Mouse (Mus musculus) hindbrain, embryonic 12.5 days (tissue): ENCODE measurements at regions not wholly inside any gene's neighbourhood (a gene's known extent, or its start where the extent isn't known, plus 50 kb on each side); places are given as distances from the start of the nearest gene placed in this dataset.
A peak's percentile ranks its signal among the peaks of the same experiment; 100 is the strongest.

Source experiments
- ATAC-seq: fragments of 200-750 bp; cut with Nextera tagmentation; 2 replicates; pipeline ENCODE4 v1.8.0; 2017; ENCODE audit warnings: moderate TSS enrichment; ENCODE audit not compliant: low FRiP score
- H3K27ac ChIP-seq: fragments of 300-500 bp; sonication (generic); 2 replicates; pipeline ENCODE4 v1.5.1; 2016; ENCODE audit warnings: mild to moderate bottlenecking
- H3K27me3 ChIP-seq: fragments of 300-500 bp; sonication (generic); 2 replicates; pipeline ENCODE4 v1.6.1; 2016; ENCODE audit warnings: mild to moderate bottlenecking
- H3K36me3 ChIP-seq: fragments of 300-500 bp; sonication (generic); 2 replicates; pipeline ENCODE4 v1.6.1; 2016; ENCODE audit warnings: mild to moderate bottlenecking
- H3K4me1 ChIP-seq: fragments of 300-500 bp; sonication (generic); 2 replicates; pipeline ENCODE4 v1.6.1; 2016
- H3K4me2 ChIP-seq: fragments of 300-500 bp; sonication (generic); replicated peaks from 2 replicates; pipeline ENCODE4 v1.6.1; 2016; ENCODE audit warnings: mild to moderate bottlenecking
- H3K4me3 ChIP-seq: fragments of 300-500 bp; sonication (generic); 2 replicates; pipeline ENCODE4 v1.5.1; 2016; ENCODE audit warnings: mild to moderate bottlenecking
- H3K9ac ChIP-seq: fragments of 300-500 bp; sonication (generic); 2 replicates; pipeline ENCODE4 v1.6.1; 2016; ENCODE audit warnings: mild to moderate bottlenecking, moderate library complexity
- H3K9me3 ChIP-seq: fragments of 300-500 bp; sonication (generic); replicated peaks from 2 replicates; pipeline ENCODE4 v1.6.1; 2016; ENCODE audit warnings: mild to moderate bottlenecking
- WGBS: fragments of 180-500 bp; shearing (Covaris S2); methylation state at CpG from one replicate; pipeline ENCODE4 v1.1.7; 2016; 5-methylcytosine and 5-hydroxymethylcytosine counted together

DNA sequence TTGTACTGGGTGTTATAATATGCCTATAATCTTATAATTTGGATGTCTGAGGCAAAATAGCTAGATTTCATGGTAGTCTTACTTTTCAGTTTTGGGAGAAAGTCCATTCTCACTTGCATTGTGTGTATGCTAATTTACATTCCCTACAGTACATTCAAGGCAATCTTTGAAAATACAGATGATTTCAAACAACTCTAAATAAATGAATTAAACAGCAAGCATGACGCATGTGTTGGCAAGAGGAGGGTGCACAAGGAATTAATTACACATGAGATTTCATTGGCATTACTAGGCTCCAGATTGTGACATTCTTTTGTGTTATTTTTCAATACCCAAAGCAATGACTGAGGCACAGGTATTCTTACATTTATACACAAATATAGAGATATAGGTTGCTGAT lies 495.2 kb upstream of the Cypt12 start:
- WGBS: 68% methylated on average over 1 of the region's 1 CpGs
- no peaks in the 10 kb centered on the region for H3K27me3 ChIP-seq

GRCm38 (mm10) chr3:17460545-17460944 lies 487.7 kb upstream of the Cypt12 start:
- Histone ChIP-seq H3K4me3 (no peak overlapping the region), H3K27ac (no peak overlapping the region), H3K4me1 (no peaks in the 10 kb centered on the region), H3K9me3 (no peaks in the 10 kb centered on the region; the same call in 1 of the 2 replicates), H3K4me2 (no peak overlapping the region), H3K36me3 (no peaks in the 10 kb centered on the region), H3K27me3 (no peaks in the 10 kb centered on the region), H3K9ac (no peak overlapping the region)
- ATAC-seq: no peak
- 84% methylated on average over 5 of the region's 5 CpGs for WGBS

More for the DNA sequence above, 495.2 kb upstream of the Cypt12 start:
- H3K36me3 ChIP-seq: no peaks in the 10 kb centered on the region
- H3K9me3 ChIP-seq: no peaks in the 10 kb centered on the region
- no peak overlapping the region for H3K27ac ChIP-seq
- H3K4me3 ChIP-seq: no peak overlapping the region
- ATAC-seq: no peak
- no peaks in the 10 kb centered on the region for H3K4me1 ChIP-seq
- no peak overlapping the region for H3K4me2 ChIP-seq
- no peak overlapping the region for H3K9ac ChIP-seq

- no peak overlapping the region for H3K9ac ChIP-seq
- ATAC-seq: no peak
These were observed 486.8 kb upstream of the Cypt12 start for GRCm38 (mm10) chr3:17461365-17461764.

GRCm38 (mm10) chr3:17473812-17474211 lies 474.4 kb upstream of the Cypt12 start:
- Histone ChIP-seq H3K9me3 (no peaks in the 10 kb centered on the region), H3K9ac (no peak overlapping the region), H3K27me3 (no peaks in the 10 kb centered on the region), H3K36me3 (no peaks in the 10 kb centered on the region), H3K27ac (no peak overlapping the region), H3K4me1 (no peaks in the 10 kb centered on the region), H3K4me2 (no peak overlapping the region), H3K4me3 (no peak overlapping the region)
- 89% methylated on average over 2 of the region's 2 CpGs for WGBS
- no peak for ATAC-seq

More at GRCm38 (mm10) chr3:17461365-17461764, 486.8 kb upstream of the Cypt12 start:
- Histone ChIP-seq H3K36me3 (no peaks in the 10 kb centered on the region), H3K27ac (no peak overlapping the region), H3K27me3 (no peaks in the 10 kb centered on the region), H3K4me2 (no peak overlapping the region), H3K4me1 (no peaks in the 10 kb centered on the region), H3K9me3 (no peaks in the 10 kb centered on the region; the same call in 1 of the 2 replicates), H3K4me3 (no peak overlapping the region)
- 93% methylated on average over 4 of the region's 4 CpGs for WGBS

DNA sequence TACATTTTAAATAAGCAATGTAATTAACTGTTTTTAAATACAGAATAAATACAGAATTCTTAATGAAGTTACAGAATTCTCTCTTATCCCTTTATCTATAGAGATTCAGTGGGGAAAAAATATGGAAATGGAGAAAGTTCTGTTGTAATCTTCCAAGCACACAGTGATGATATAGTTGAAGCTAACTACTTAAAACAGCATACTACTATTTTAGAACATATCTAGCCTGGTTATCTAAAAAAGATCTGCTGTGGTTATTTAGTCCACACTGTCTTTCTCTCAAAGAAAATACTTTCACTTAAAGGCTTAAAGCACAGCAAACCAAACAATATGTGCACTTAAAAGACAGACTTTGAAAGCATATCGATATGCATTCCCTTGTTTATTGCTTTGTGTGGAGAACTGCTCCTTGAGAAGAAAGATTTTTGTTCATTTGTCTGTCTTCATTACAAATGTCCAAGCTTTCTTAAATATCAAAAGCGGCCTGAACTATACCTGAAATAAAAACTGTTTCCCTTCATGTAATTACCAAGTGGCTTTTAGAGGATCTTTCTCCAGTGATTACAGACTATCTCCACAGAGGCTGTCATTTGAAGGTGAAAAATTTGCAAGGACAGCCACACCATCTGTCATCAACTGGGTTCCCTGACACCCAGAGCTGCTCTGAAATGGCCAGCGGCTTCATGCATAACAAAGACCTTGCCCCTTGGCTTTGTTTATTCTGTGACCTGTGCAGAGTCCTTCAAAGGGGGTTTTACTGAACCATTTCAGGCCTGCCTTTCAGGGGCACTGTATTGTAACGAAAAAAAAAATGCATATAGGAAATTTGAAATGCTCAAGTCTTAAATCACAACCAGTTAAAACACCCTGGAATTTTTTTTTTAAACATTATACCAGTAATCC lies 458.7 kb upstream of the Cypt12 start:
- no peak overlapping the region for H3K4me3 ChIP-seq
- peak; percentile 95 for ATAC-seq
- H3K4me1 ChIP-seq: peaks cover 5% of the 10 kb centered on the region; the same call in 1 of the 2 replicates
- peak overlapping the region; percentile 68 for H3K27ac ChIP-seq
- H3K27me3 ChIP-seq: no peaks in the 10 kb centered on the region
- H3K36me3 ChIP-seq: no peaks in the 10 kb centered on the region
- no peak overlapping the region for H3K4me2 ChIP-seq
- WGBS: 10% methylated on average over 4 of the region's 4 CpGs
- H3K9me3 ChIP-seq: no peaks in the 10 kb centered on the region
- H3K9ac ChIP-seq: no peak overlapping the region

DNA sequence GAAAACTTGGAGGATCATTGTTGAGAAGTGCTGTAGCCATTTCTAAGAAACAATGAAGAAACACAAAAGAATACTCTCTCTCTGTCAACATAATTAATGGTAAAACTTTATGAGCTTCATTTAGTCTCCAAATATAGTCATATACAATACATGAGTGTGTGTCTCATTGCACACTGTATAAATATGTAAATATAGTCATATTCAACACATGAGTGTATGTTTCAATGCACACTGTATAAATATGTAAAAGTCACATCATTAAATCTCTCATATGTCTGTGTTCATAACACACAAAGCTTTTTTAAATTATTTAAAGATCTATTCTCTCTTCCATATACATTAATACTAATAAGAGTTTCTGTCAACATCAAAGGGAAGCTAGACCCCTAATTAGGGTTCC lies 457.6 kb upstream of the Cypt12 start:
- no peaks in the 10 kb centered on the region for H3K27me3 ChIP-seq
- no peak overlapping the region for H3K4me3 ChIP-seq
- H3K36me3 ChIP-seq: no peaks in the 10 kb centered on the region
- no peaks in the 10 kb centered on the region for H3K9me3 ChIP-seq
- peaks cover 5% of the 10 kb centered on the region; the same call in 1 of the 2 replicates for H3K4me1 ChIP-seq
- no peak for ATAC-seq
- H3K4me2 ChIP-seq: no peak overlapping the region
- H3K27ac ChIP-seq: no peak overlapping the region
- no peak overlapping the region for H3K9ac ChIP-seq

GRCm38 (mm10) chr3:17498291-17498690 lies 449.9 kb upstream of the Cypt12 start:
- Histone ChIP-seq H3K27me3 (no peaks in the 10 kb centered on the region), H3K36me3 (no peaks in the 10 kb centered on the region), H3K9ac (no peak overlapping the region), H3K9me3 (no peaks in the 10 kb centered on the region), H3K27ac (no peak overlapping the region), H3K4me1 (no peaks in the 10 kb centered on the region), H3K4me2 (no peak overlapping the region), H3K4me3 (no peak overlapping the region)
- 90% methylated on average over 3 of the region's 3 CpGs for WGBS
- ATAC-seq: no peak

DNA sequence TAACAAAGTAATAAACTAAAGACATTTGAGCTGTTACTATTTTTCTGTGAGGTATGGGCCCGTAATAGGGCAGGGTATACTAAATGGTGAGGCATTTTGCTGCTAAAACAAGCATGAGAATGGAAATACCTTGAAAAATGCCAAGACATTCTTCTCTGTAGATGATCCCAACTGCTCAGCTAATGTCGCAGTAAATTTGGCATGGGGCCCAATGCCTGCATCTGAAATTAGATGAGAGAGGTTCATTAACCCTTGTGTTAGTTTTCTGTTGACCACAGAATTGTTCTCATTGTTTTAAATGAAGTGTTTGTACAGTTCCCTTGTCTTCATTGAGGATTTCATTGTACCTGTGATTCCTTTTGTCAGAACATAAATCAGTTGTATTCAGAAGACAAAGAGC lies 446.7 kb upstream of the Cypt12 start:
- H3K4me1 ChIP-seq: no peaks in the 10 kb centered on the region
- 71% methylated on average over 2 of the region's 2 CpGs for WGBS
- ATAC-seq: no peak

GRCm38 (mm10) chr3:17541346-17541745 lies 406.9 kb upstream of the Cypt12 start:
- Histone ChIP-seq H3K4me1 (no peaks in the 10 kb centered on the region), H3K4me2 (no peak overlapping the region), H3K4me3 (no peak overlapping the region), H3K27me3 (no peaks in the 10 kb centered on the region), H3K9me3 (no peaks in the 10 kb centered on the region), H3K27ac (no peak overlapping the region), H3K9ac (no peak overlapping the region), H3K36me3 (no peaks in the 10 kb centered on the region)
- no peak for ATAC-seq

More for the DNA sequence above, 446.7 kb upstream of the Cypt12 start:
- Histone ChIP-seq H3K27me3 (no peaks in the 10 kb centered on the region), H3K27ac (no peak overlapping the region), H3K4me2 (no peak overlapping the region), H3K9ac (no peak overlapping the region), H3K4me3 (no peak overlapping the region), H3K36me3 (no peaks in the 10 kb centered on the region), H3K9me3 (no peaks in the 10 kb centered on the region)

DNA sequence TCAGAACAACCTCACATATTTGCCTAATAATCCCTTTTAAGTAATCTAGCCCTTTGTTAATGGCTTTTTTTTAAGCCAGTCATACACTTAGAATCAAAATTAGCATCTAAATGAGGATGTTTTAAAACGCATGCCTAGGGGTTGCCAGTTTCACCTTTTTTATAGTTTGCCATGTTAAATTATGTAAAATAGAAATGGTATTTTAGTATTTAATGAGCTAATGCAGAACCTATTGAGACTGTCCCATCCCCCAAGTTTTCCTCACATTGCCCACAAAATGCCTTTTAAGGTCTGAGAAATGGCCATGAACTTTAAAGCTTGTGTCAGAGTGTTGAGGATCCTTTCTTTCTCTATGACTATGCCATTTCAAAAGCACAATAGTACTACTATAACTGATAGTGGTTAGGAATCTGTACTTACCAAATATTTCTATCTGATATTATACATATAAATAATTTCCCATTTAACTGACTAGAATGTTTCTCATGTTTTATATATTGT lies 400.6 kb upstream of the Cypt12 start:
- peak; percentile 46; the same call in 1 of the 2 replicates for ATAC-seq
- H3K9ac ChIP-seq: no peak overlapping the region
- no peaks in the 10 kb centered on the region for H3K27me3 ChIP-seq
- no peaks in the 10 kb centered on the region for H3K4me1 ChIP-seq
- H3K4me2 ChIP-seq: no peak overlapping the region
- WGBS: 49% methylated on average over 1 of the region's 1 CpGs
- H3K27ac ChIP-seq: no peak overlapping the region
- no peaks in the 10 kb centered on the region for H3K36me3 ChIP-seq
- no peaks in the 10 kb centered on the region for H3K9me3 ChIP-seq
- H3K4me3 ChIP-seq: no peak overlapping the region

GRCm38 (mm10) chr3:17582487-17582886 lies 365.7 kb upstream of the Cypt12 start:
- Histone ChIP-seq H3K9ac (no peak overlapping the region), H3K27ac (peak overlapping the region; percentile 70), H3K4me3 (no peak overlapping the region), H3K36me3 (no peaks in the 10 kb centered on the region), H3K9me3 (no peaks in the 10 kb centered on the region), H3K4me2 (0 out of 2 replicates have a peak overlapping the region, but pooled peaks have one; percentile 15), H3K27me3 (no peaks in the 10 kb centered on the region), H3K4me1 (no peaks in the 10 kb centered on the region)
- peak; percentile 64 for ATAC-seq
- WGBS: 34% methylated on average over 9 of the region's 9 CpGs

- Histone ChIP-seq H3K36me3 (no peaks in the 10 kb centered on the region), H3K4me3 (no peak overlapping the region), H3K4me2 (no peak overlapping the region), H3K27ac (no peak overlapping the region), H3K27me3 (no peaks in the 10 kb centered on the region), H3K9ac (no peak overlapping the region), H3K9me3 (no peaks in the 10 kb centered on the region), H3K4me1 (no peaks in the 10 kb centered on the region)
- 62% methylated on average over 2 of the region's 2 CpGs for WGBS
- peak; percentile 27; the same call in 1 of the 2 replicates for ATAC-seq
These were observed 358.2 kb upstream of the Cypt12 start for GRCm38 (mm10) chr3:17589956-17590546.
